Mouse (Mus musculus): Measurements from ENCODE around the gene Fgr.

DNA sequence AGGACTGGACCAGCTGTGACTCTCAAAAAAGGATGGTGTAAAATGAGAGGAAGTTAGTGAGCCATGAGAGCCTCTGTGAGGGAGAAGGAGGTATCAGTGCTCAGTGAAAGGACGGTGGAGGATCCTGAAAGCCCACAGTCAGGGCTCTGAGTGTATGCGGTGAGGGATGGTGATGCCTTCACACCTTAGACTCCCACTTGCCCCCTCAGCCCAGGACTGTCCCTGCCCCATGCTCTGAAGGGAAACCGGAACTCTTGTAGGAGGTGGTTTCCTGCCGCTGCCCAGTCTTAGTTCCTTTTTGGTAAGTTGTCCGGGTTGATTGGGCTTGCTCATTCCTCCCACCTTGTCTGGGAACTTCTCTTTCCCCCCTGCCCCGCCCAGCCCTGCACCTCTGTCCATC is 2.8 kb downstream of the Fgr start:
- TF ChIP-seq CTCF (IDR thresholded peaks at IDR 0.05; ENCODE audit: low read depth), result no peak
- TF ChIP-seq EP300 (optimal IDR thresholded peaks at IDR 0.05), result no peak
